In genomic region chr12:84114153-84114994, GRCm38 (mm10) we compare ENCODE assay signal across 8 mouse cellular contexts. TPM values are rescaled to one million over a fixed set of nuclear protein-coding genes. Genes with fewer than 3 reads are reported as not detected.
DNase-seq lines count a peak whose midpoint lies in the region; ATAC-seq and TF ChIP-seq lines count a peak whose summit lies in the region.

Gene Dnal1 (plus strand): TSS chr12:84114366.

- peak; percentile 96 for ATAC-seq in cerebellum, adult (ENCODE audit: insufficient number of reproducible peaks, low FRiP score, low TSS enrichment)
- ATAC-seq in forebrain, embryonic 13.5 days, result peak; percentile 98
- ATAC-seq in liver, embryonic 15.5 days (ENCODE audit: insufficient read depth), result peak; percentile 75
- ATAC-seq in neural tube, embryonic 12.5 days (ENCODE audit: low FRiP score, low read depth), result peak; percentile 96
- peak; percentile 93 for ATAC-seq in stomach, postnatal 0 days (ENCODE audit: low FRiP score, low TSS enrichment)

- no peak for TF ChIP-seq EP300 in ES-Bruce4 (IDR thresholded peaks at IDR 0.05; ENCODE audit: insufficient read depth, low read depth, low read length)
- no peak for TF ChIP-seq EP300 in stomach, postnatal 0 days (optimal IDR thresholded peaks at IDR 0.05)

- TF ChIP-seq POLR2A in ES-Bruce4 (IDR thresholded peaks at IDR 0.05; ENCODE audit: insufficient read depth, low read length), result no peak

- no peaks in the 10 kb centered on the region for H3K36me3 ChIP-seq in ES-Bruce4 (ENCODE audit: control insufficient read depth, insufficient read depth, low read length, poor library complexity, severe bottlenecking)
- H3K36me3 ChIP-seq in forebrain, embryonic 13.5 days (ENCODE audit: poor library complexity, severe bottlenecking), result no peaks in the 10 kb centered on the region
- H3K36me3 ChIP-seq in liver, embryonic 15.5 days (replicated peaks), result no peaks in the 10 kb centered on the region
- H3K36me3 ChIP-seq in neural tube, embryonic 12.5 days, result no peaks in the 10 kb centered on the region
- H3K36me3 ChIP-seq in stomach, postnatal 0 days (ENCODE audit: control insufficient read depth, insufficient read depth, low read length), result no peaks in the 10 kb centered on the region

- H3K27ac ChIP-seq in ES-Bruce4 (ENCODE audit: insufficient read depth, low read length), result no peak within 1 kb of the TSS
- H3K27ac ChIP-seq in forebrain, embryonic 13.5 days, result no peak within 1 kb of the TSS
- no peak within 1 kb of the TSS for H3K27ac ChIP-seq in liver, embryonic 15.5 days (replicated peaks)
- H3K27ac ChIP-seq in neural tube, embryonic 12.5 days, result no peak within 1 kb of the TSS
- no peak within 1 kb of the TSS for H3K27ac ChIP-seq in stomach, postnatal 0 days (replicated peaks)

- no peak for TF ChIP-seq CTCF in ES-Bruce4 (IDR thresholded peaks at IDR 0.05; ENCODE audit: low read depth, low read length)
- peak; percentile 39; the same call in 1 of the 2 replicates for TF ChIP-seq CTCF in stomach, postnatal 0 days (IDR thresholded peaks at IDR 0.05; ENCODE audit: low read depth)

- H3K9me3 ChIP-seq in ES-Bruce4 (replicated peaks; ENCODE audit: control insufficient read depth, insufficient read depth, low read length, poor library complexity, severe bottlenecking), result no peaks in the 10 kb centered on the region
- H3K9me3 ChIP-seq in forebrain, embryonic 13.5 days (replicated peaks), result no peaks in the 10 kb centered on the region
- H3K9me3 ChIP-seq in liver, embryonic 15.5 days (replicated peaks), result no peaks in the 10 kb centered on the region
- H3K9me3 ChIP-seq in neural tube, embryonic 12.5 days, result no peaks in the 10 kb centered on the region
- no peaks in the 10 kb centered on the region for H3K9me3 ChIP-seq in stomach, postnatal 0 days (ENCODE audit: control insufficient read depth, low read length)

- whole genome bisulfite sequencing in forebrain, embryonic 13.5 days, result 3% methylated on average over 33 of the region's 35 CpGs
- 2% methylated on average over 30 of the region's 35 CpGs for WGBS in liver, embryonic 15.5 days (ENCODE audit: insufficient replicate concordance)
- WGBS in neural tube, embryonic 12.5 days, result 3% methylated on average over 33 of the region's 35 CpGs
- 2% methylated on average over 30 of the region's 35 CpGs for WGBS in stomach, postnatal 0 days

- peak within 1 kb of the TSS; percentile 95 for H3K4me3 ChIP-seq in ES-Bruce4 (ENCODE audit: low read depth, low read length)
- peak within 1 kb of the TSS; percentile 80 for H3K4me3 ChIP-seq in forebrain, embryonic 13.5 days
- H3K4me3 ChIP-seq in liver, embryonic 15.5 days (replicated peaks), result peak within 1 kb of the TSS; percentile 62
- peak within 1 kb of the TSS; percentile 69 for H3K4me3 ChIP-seq in neural tube, embryonic 12.5 days
- peak within 1 kb of the TSS; percentile 59 for H3K4me3 ChIP-seq in stomach, postnatal 0 days (ENCODE audit: low read depth, low read length)

- peak within 1 kb of the TSS; percentile 81 for H3K4me2 ChIP-seq in forebrain, embryonic 13.5 days
- peak within 1 kb of the TSS; percentile 78 for H3K4me2 ChIP-seq in liver, embryonic 15.5 days
- H3K4me2 ChIP-seq in neural tube, embryonic 12.5 days (replicated peaks), result peak within 1 kb of the TSS; percentile 76
- H3K4me2 ChIP-seq in stomach, postnatal 0 days (replicated peaks; ENCODE audit: low read depth), result peak within 1 kb of the TSS; percentile 62

- peak within 1 kb of the TSS; percentile 73 for H3K9ac ChIP-seq in ES-Bruce4 (ENCODE audit: low read depth, poor library complexity, severe bottlenecking)
- H3K9ac ChIP-seq in forebrain, embryonic 13.5 days, result peak within 1 kb of the TSS; percentile 77
- peak within 1 kb of the TSS; percentile 42; the same call in 1 of the 2 replicates for H3K9ac ChIP-seq in liver, embryonic 15.5 days
- H3K9ac ChIP-seq in neural tube, embryonic 12.5 days, result peak within 1 kb of the TSS; percentile 68
- peak within 1 kb of the TSS; percentile 53 for H3K9ac ChIP-seq in stomach, postnatal 0 days (ENCODE audit: low read length)

- no peaks in the 10 kb centered on the region for H3K27me3 ChIP-seq in ES-Bruce4 (ENCODE audit: control insufficient read depth, insufficient read depth, low read length, poor library complexity, severe bottlenecking)
- H3K27me3 ChIP-seq in forebrain, embryonic 13.5 days, result no peaks in the 10 kb centered on the region
- H3K27me3 ChIP-seq in liver, embryonic 15.5 days, result no peaks in the 10 kb centered on the region
- no peaks in the 10 kb centered on the region for H3K27me3 ChIP-seq in neural tube, embryonic 12.5 days (replicated peaks)
- no peaks in the 10 kb centered on the region for H3K27me3 ChIP-seq in stomach, postnatal 0 days (ENCODE audit: control insufficient read depth, insufficient read depth, low read length)

- no peaks in the 10 kb centered on the region for H3K4me1 ChIP-seq in ES-Bruce4 (ENCODE audit: control insufficient read depth, insufficient read depth, low read length)
- peaks cover 10% of the 10 kb centered on the region for H3K4me1 ChIP-seq in forebrain, embryonic 13.5 days
- H3K4me1 ChIP-seq in liver, embryonic 15.5 days (replicated peaks), result peaks cover 10% of the 10 kb centered on the region
- peaks cover 9% of the 10 kb centered on the region for H3K4me1 ChIP-seq in neural tube, embryonic 12.5 days
- H3K4me1 ChIP-seq in stomach, postnatal 0 days (replicated peaks; ENCODE audit: control insufficient read depth, insufficient read depth), result no peaks in the 10 kb centered on the region

- DNase-seq in heart, postnatal 10 days, result peak; percentile 91 to 92
- DNase-seq in kidney, postnatal 4 days, result peak; percentile 94 to 96
- peak; percentile 92 for DNase-seq in stomach, postnatal 0 days (ENCODE audit: low spot score)

- intact Hi-C loops in heart, postnatal 10 days (cut with DNase I), result no loop called here

RNA-seq across cellular contexts. Expression of gene Dnal1, which starts in this region (rescaled TPM):
- polyA plus RNA-seq in ES-Bruce4 (2011; ENCODE audit: insufficient read depth, insufficient read length, low read depth, missing spikeins), result 13.3 and 15.1 TPM in 2 replicates
- 9.2 and 11.0 TPM in 2 replicates for polyA plus RNA-seq in forebrain, embryonic 13.5 days (2015; fragmentation: Nextera tagmentation; extraction: Ambion mirVana)
- total RNA-seq in heart, postnatal 10 days (2021), result 10 to 100 TPM; 10.3 to 10.6 TPM
- 0.23 and 0.24 TPM in 2 replicates for polyA plus RNA-seq in liver, embryonic 15.5 days (2015; fragmentation: Nextera tagmentation; extraction: Ambion mirVana)
- 6.6 and 7.0 TPM in 2 replicates for polyA plus RNA-seq in neural tube, embryonic 12.5 days (2016; fragmentation: Nextera tagmentation; extraction: Ambion mirVana)
- 1.2 and 1.7 TPM in 2 replicates for polyA plus RNA-seq in stomach, postnatal 0 days (2015; fragmentation: Nextera tagmentation; extraction: Ambion mirVana)

Comparison
In these comparisons a context has a peak if more than half of its experiments do, and no peak if none do; other contexts are left out.
1. Peak in ATAC-seq, H3K4me3 ChIP-seq, H3K9ac ChIP-seq and H3K4me2 ChIP-seq in liver, embryonic 15.5 days; RNA of the gene not detected or under 1 TPM.